Mouse (Mus musculus): Measurements from ENCODE around the gene B4galt5. TPM values are rescaled to one million over a fixed set of nuclear protein-coding genes. Genes with fewer than 3 reads are reported as not detected.

B4galt5 gene
- polyA plus RNA-seq, 1 experiment from 2014 or later: 17.0 TPM

DNA sequence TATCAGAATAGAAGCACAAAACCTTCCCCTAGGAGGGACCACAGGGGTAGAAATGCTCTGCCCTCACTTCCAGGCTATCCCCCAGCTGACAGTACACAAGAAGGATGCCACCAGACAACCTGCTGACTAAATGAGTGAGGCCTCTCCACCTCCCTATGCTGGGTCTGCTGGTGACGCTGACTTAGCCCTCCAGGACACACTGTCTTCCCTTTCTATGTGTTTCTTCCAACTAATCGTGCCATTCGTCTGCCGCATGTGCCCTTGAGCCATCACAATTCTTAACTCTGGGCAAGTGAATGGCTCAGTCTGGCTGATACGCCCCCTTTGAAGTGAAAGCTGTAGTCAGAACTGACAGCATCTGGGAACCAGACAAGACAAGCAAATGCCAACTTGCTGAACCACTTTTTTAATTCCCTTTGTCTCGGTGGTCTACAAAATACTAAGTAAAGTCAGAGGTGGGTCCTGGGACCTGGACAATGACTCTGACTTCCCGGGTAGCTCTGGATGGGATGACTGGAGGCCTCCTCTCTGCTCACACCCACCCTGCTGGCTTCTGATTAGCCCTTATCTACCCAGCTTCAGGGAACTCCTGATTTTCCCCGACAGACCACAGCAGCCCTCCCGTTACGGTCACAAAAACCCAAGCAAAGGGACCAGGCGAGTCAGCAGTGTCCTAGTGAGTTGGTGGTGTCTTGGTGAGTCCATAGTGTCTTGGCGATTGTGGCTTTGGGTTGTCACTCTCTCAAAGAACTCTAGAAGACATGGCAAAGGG lies 5.4 kb downstream of the B4galt5 start:
- H3K4me3 ChIP-seq (replicated peaks): no peak overlapping the region
- H3K27ac ChIP-seq: no peak overlapping the region
- H3K4me2 ChIP-seq: no peak overlapping the region
- WGBS: 62% methylated on average over 12 of the region's 12 CpGs
- no peaks in the 10 kb centered on the region for H3K9me3 ChIP-seq
- peaks cover 4% of the 10 kb centered on the region; the same call in 1 of the 2 replicates for H3K4me1 ChIP-seq
- no peak overlapping the region for H3K9ac ChIP-seq
- H3K27me3 ChIP-seq (replicated peaks): no peaks in the 10 kb centered on the region
- H3K36me3 ChIP-seq: no peaks in the 10 kb centered on the region
- ATAC-seq (ENCODE audit: insufficient read depth, low FRiP score, low read depth): peak; percentile 81; the same call in 1 of the 2 replicates

- Histone ChIP-seq H3K9me3 (no peaks in the 10 kb centered on the region), H3K4me3 (replicated peaks) (no peak overlapping the region), H3K27ac (no peak overlapping the region), H3K4me2 (no peak overlapping the region), H3K36me3 (no peaks in the 10 kb centered on the region), H3K27me3 (replicated peaks) (no peaks in the 10 kb centered on the region), H3K9ac (no peak overlapping the region), H3K4me1 (peaks cover 3% of the 10 kb centered on the region; the same call in 1 of the 2 replicates)
- ATAC-seq (ENCODE audit: insufficient read depth, low FRiP score, low read depth): no peak
- WGBS: 76% methylated on average over 6 of the region's 6 CpGs
These were observed 6.1 kb downstream of the B4galt5 start for GRCm38 (mm10) chr2:167342876-167343275.

DNA sequence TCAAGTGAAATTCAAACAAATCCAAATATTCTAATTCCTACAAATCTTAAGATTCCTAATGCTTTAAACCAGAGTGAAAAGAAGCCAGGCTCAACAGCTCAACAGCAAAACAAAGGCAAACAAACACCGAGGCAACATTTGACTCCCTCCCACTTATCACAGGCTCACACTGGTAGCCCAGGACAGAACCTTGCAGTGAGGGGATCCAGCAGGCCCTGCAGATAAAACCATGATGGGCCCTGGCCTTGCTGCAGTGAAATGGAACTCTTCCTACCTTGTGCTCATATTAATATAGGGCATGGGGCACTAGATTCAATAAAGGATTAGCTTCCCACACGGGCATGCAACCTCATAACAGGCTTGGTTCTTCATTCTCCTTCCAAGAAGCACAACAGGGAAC lies 11.4 kb downstream of the B4galt5 start:
- Histone ChIP-seq H3K9ac (no peak overlapping the region), H3K27ac (no peak overlapping the region), H3K36me3 (no peaks in the 10 kb centered on the region), H3K4me2 (no peak overlapping the region), H3K27me3 (replicated peaks) (no peaks in the 10 kb centered on the region), H3K9me3 (no peaks in the 10 kb centered on the region), H3K4me1 (peaks cover 20% of the 10 kb centered on the region; the same call in 1 of the 2 replicates), H3K4me3 (replicated peaks) (no peak overlapping the region)
- WGBS: 43% methylated on average over 2 of the region's 2 CpGs
- no peak; the same call in 1 of the 2 replicates for ATAC-seq (ENCODE audit: insufficient read depth, low FRiP score, low read depth)

DNA sequence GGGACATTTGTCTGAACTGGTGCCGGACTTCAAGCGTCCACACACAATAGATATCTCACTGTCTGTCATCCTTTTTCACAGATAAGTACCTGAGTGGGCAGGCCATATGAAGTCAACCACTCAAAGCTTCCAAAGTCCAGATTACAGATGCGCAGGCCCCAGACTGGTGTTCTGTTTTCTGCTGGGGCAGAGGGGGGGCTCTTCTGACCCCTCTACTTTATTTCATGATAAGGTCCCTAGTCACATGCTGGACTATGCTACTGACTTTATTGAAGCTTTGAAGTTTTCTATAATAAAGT lies 11.8 kb downstream of the B4galt5 start:
- H3K9ac ChIP-seq: no peak overlapping the region
- no peak overlapping the region for H3K4me2 ChIP-seq
- H3K27me3 ChIP-seq (replicated peaks): no peaks in the 10 kb centered on the region
- ATAC-seq (ENCODE audit: insufficient read depth, low FRiP score, low read depth): no peak
- H3K4me3 ChIP-seq (replicated peaks): no peak overlapping the region
- no peaks in the 10 kb centered on the region for H3K36me3 ChIP-seq
- H3K27ac ChIP-seq: peak overlapping the region; percentile 48; the same call in 1 of the 2 replicates
- peaks cover 20% of the 10 kb centered on the region; the same call in 1 of the 2 replicates for H3K4me1 ChIP-seq
- WGBS: 53% methylated on average over 3 of the region's 3 CpGs
- no peaks in the 10 kb centered on the region for H3K9me3 ChIP-seq

GRCm38 (mm10) chr2:167336384-167337213 lies 12.4 kb downstream of the B4galt5 start:
- Histone ChIP-seq H3K27me3 (replicated peaks) (no peaks in the 10 kb centered on the region), H3K4me1 (peaks cover 22% of the 10 kb centered on the region), H3K4me2 (no peak overlapping the region), H3K9me3 (no peaks in the 10 kb centered on the region), H3K27ac (peak overlapping the region; percentile 48; the same call in 1 of the 2 replicates), H3K9ac (no peak overlapping the region), H3K36me3 (no peaks in the 10 kb centered on the region), H3K4me3 (replicated peaks) (no peak overlapping the region)
- 52% methylated on average over 10 of the region's 10 CpGs for WGBS
- peak; percentile 47 for ATAC-seq (ENCODE audit: insufficient read depth, low FRiP score, low read depth)

DNA sequence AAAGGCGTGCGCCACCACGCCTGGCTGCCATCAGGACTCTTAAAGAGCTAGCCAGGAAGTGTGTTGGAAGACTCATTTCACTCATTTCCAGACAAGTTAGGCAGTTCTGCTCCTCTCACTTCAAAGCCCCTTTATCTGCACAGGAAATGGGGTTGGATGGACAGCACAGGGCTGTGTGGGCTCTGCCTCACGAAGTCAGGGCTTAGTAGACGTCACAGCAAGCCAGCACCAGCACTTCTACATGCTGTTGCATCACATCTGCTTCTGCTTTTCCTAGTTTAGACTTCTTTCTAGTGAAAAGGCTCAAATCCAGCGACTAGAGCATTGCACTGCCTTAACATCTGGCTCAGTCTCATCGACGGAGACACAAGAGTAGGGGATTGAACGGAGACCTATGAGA lies 13.9 kb downstream of the B4galt5 start:
- 70% methylated on average over 9 of the region's 9 CpGs for WGBS

GRCm38 (mm10) chr2:167334312-167334711 lies 14.7 kb downstream of the B4galt5 start:
- Histone ChIP-seq H3K27ac (no peak overlapping the region), H3K4me1 (peaks cover 30% of the 10 kb centered on the region), H3K9ac (no peak overlapping the region), H3K27me3 (replicated peaks) (no peaks in the 10 kb centered on the region), H3K4me3 (replicated peaks) (no peak overlapping the region), H3K4me2 (no peak overlapping the region), H3K36me3 (no peaks in the 10 kb centered on the region), H3K9me3 (no peaks in the 10 kb centered on the region)
- no peak for ATAC-seq (ENCODE audit: insufficient read depth, low FRiP score, low read depth)
- WGBS: 78% methylated on average over 4 of the region's 4 CpGs

More for the DNA sequence above, 13.9 kb downstream of the B4galt5 start:
- no peak for ATAC-seq (ENCODE audit: insufficient read depth, low FRiP score, low read depth)
- H3K9ac ChIP-seq: no peak overlapping the region
- no peaks in the 10 kb centered on the region for H3K36me3 ChIP-seq
- peaks cover 30% of the 10 kb centered on the region for H3K4me1 ChIP-seq
- H3K27ac ChIP-seq: no peak overlapping the region
- H3K4me3 ChIP-seq (replicated peaks): no peak overlapping the region
- no peaks in the 10 kb centered on the region for H3K9me3 ChIP-seq
- no peak overlapping the region for H3K4me2 ChIP-seq
- H3K27me3 ChIP-seq (replicated peaks): no peaks in the 10 kb centered on the region

DNA sequence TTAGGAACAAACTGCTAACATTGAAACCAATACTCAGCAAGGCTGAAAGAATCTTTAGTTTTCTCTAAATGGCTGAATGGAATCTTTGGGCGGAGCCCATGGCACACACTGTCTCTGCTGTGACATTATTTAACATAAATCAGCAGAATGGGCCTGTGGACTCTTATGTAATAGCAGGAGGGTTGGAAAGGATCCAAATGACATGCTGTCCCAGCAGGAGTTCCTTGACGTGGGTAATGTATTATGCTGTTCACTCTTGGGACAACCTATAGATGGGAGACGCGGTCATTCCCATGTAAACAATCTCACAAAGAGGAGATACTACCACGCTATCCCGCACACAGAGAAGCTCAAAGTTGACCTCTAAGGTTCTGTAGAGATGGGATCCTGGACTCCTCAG lies 15.5 kb downstream of the B4galt5 start:
- H3K4me1 ChIP-seq: peaks cover 30% of the 10 kb centered on the region
- H3K4me2 ChIP-seq: no peak overlapping the region
- H3K27ac ChIP-seq: no peak overlapping the region
- no peaks in the 10 kb centered on the region for H3K9me3 ChIP-seq
- H3K36me3 ChIP-seq: no peaks in the 10 kb centered on the region
- 56% methylated on average over 6 of the region's 6 CpGs for WGBS
- no peak overlapping the region for H3K4me3 ChIP-seq (replicated peaks)
- H3K9ac ChIP-seq: no peak overlapping the region
- no peaks in the 10 kb centered on the region for H3K27me3 ChIP-seq (replicated peaks)
- no peak for ATAC-seq (ENCODE audit: insufficient read depth, low FRiP score, low read depth)

DNA sequence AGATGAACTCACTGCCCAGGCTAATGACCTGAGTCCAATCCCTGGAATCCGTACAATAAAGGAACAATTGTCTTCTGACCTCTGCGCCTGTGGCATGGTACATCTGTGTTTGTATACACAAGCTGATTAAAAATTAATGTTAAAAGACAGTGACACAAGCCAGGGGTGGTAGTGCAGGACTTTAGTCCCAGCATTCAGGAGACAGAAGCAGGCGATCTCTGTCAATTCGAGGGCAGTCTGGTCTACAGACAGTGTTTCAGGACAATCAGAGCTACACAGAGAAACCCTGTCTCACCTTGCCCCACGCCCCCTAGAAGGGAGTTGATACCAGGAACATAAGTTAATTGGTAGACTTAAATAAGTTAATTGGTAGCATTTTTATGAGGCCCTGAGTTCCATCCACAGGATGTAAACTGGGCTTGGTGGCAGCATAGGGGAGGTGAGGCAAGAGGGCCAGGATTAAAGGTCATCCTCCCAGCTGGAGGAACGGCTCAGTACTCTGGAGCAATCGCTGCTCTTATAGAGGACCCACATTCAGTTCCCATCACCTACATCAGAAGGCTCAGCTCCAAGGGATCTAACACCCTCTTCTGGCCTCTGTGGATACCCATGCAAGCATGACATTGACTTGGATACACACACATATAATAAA lies 16.5 kb downstream of the B4galt5 start:
- Histone ChIP-seq H3K27ac (no peak overlapping the region), H3K4me3 (replicated peaks) (no peak overlapping the region), H3K36me3 (no peaks in the 10 kb centered on the region), H3K4me1 (peaks cover 27% of the 10 kb centered on the region), H3K9me3 (no peaks in the 10 kb centered on the region), H3K9ac (no peak overlapping the region), H3K4me2 (no peak overlapping the region), H3K27me3 (replicated peaks) (no peaks in the 10 kb centered on the region)
- no peak for ATAC-seq (ENCODE audit: insufficient read depth, low FRiP score, low read depth)
- 57% methylated on average over 7 of the region's 7 CpGs for WGBS

GRCm38 (mm10) chr2:167331432-167331921 lies 17.5 kb downstream of the B4galt5 start:
- no peaks in the 10 kb centered on the region for H3K36me3 ChIP-seq
- no peaks in the 10 kb centered on the region for H3K9me3 ChIP-seq
- peaks cover 20% of the 10 kb centered on the region for H3K4me1 ChIP-seq
- H3K27me3 ChIP-seq (replicated peaks): no peaks in the 10 kb centered on the region
- H3K27ac ChIP-seq: no peak overlapping the region
- 23% methylated on average over 5 of the region's 5 CpGs for WGBS
- H3K4me2 ChIP-seq: no peak overlapping the region
- ATAC-seq (ENCODE audit: insufficient read depth, low FRiP score, low read depth): 0 out of 2 replicates have a peak, but pooled peaks have one; percentile 5
- no peak overlapping the region for H3K4me3 ChIP-seq (replicated peaks)
- H3K9ac ChIP-seq: no peak overlapping the region

DNA sequence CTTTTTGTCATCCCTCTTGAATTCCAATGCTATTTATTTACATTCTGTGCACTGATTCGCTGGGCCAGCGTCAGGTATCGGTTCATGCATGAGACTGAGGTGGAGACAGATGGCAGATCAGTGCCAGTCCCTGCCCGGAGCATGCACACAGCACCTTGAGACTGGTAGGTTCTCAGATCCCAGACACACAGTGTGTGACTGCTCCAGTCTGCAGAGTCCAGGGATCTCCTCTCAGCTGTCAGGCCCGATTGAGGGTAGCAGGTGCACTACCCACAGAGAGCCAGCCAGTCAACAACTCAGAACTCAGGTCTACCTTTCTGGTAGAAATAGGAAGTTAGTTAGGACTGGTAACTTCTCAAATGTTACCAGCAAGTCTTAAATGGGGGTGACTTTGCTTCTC lies 18.4 kb downstream of the B4galt5 start:
- whole genome bisulfite sequencing: 78% methylated on average over 5 of the region's 5 CpGs
- ATAC-seq (ENCODE audit: insufficient read depth, low FRiP score, low read depth): no peak
- no peak overlapping the region for H3K9ac ChIP-seq
- peaks cover 18% of the 10 kb centered on the region for H3K4me1 ChIP-seq
- H3K36me3 ChIP-seq: no peaks in the 10 kb centered on the region
- H3K4me2 ChIP-seq: no peak overlapping the region
- H3K9me3 ChIP-seq: no peaks in the 10 kb centered on the region
- H3K27me3 ChIP-seq (replicated peaks): no peaks in the 10 kb centered on the region
- H3K27ac ChIP-seq: no peak overlapping the region
- no peak overlapping the region for H3K4me3 ChIP-seq (replicated peaks)

Measured in stomach, embryonic 15.5 days (tissue).